Mouse (Mus musculus) bone marrow, adult 2 months (tissue): ENCODE results near the gene 7530416G11Rik. TPM values are rescaled to one million over a fixed set of nuclear protein-coding genes. Genes with fewer than 3 reads are reported as not detected.

Source experiments
- H3K27ac ChIP-seq: fragments of 200-500 bp; 2 replicates; pipeline ENCODE4 v1.5.1; 2012; ENCODE audit warnings: low read depth, mild to moderate bottlenecking, control low read depth, inconsistent platforms, low read length; ENCODE audit not compliant: control insufficient read depth, poor library complexity, insufficient read depth
- H3K4me1 ChIP-seq: fragments of 200-500 bp; 2 replicates; pipeline ENCODE4 v1.6.1; 2011; ENCODE audit warnings: low read length; ENCODE audit not compliant: control insufficient read depth, insufficient read depth
- H3K4me3 ChIP-seq: fragments of 200-500 bp; replicated peaks from 2 replicates; pipeline ENCODE3; 2011; ENCODE audit warnings: mild to moderate bottlenecking, low read depth, low read length, control low read depth; ENCODE audit not compliant: control insufficient read depth
- CTCF ChIP-seq: fragments of 200-500 bp; IDR thresholded peaks from 2 replicates; pipeline ENCODE4 v1.5.1; 2011; ENCODE audit warnings: low read length, control low read depth; ENCODE audit not compliant: control insufficient read depth, insufficient read depth
- POLR2A ChIP-seq: fragments of 200-500 bp; IDR thresholded peaks from 2 replicates; pipeline ENCODE4 v1.6.1; 2011; ENCODE audit warnings: low read depth, mild to moderate bottlenecking, control low read depth, low read length, borderline replicate concordance; ENCODE audit not compliant: control insufficient read depth
- WGBS: fragments of 180-500 bp; shearing (Covaris S2); methylation state at CpG from one replicate; pipeline ENCODE4 v1.1.7; 2018; 5-methylcytosine and 5-hydroxymethylcytosine counted together
- polyA plus RNA-seq: library from polyadenylated mRNA; stranded (reverse); fragments of >200 nt; gene quantifications from 2 replicates; pipeline ENCODE4 v1.2.4, GENCODE M21; 2011; ENCODE audit warnings: low replicate concordance; ENCODE audit not compliant: missing spikeins, insufficient read depth, insufficient read length

The 7530416G11Rik gene
- polyA plus RNA-seq, result not detected in 2 replicates

DNA sequence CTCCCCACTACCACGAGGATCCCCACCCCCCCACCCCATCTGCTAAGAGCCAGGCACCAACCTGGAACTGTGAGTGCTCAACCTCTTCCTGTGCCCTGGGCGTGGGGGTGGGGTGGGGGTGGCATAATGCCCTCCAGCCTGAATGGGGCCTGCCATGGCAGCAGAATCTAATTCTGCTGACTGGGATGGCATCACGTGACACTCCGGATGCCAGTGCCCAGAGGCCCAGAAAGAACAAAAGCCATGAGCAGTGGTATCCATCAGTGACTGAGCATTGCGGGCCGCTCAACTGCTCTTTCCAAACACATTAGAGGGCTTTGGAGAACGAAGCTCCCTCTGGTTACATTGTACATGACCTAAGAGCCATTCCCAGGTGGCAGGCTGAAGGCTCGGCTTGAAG is at the start of gene 7530416G11Rik:
Gene 7530416G11Rik, minus strand, starts transcription at position 101 of the 400 bp plus-strand sequence.
- Histone ChIP-seq H3K27ac (no peak within 1 kb of the TSS), H3K4me3 (no peak within 1 kb of the TSS), H3K4me1 (no peaks in the 10 kb centered on the region)
- 75% methylated on average over 8 of the region's 8 CpGs for WGBS
- TF ChIP-seq CTCF (no peak), POLR2A (no peak)

DNA sequence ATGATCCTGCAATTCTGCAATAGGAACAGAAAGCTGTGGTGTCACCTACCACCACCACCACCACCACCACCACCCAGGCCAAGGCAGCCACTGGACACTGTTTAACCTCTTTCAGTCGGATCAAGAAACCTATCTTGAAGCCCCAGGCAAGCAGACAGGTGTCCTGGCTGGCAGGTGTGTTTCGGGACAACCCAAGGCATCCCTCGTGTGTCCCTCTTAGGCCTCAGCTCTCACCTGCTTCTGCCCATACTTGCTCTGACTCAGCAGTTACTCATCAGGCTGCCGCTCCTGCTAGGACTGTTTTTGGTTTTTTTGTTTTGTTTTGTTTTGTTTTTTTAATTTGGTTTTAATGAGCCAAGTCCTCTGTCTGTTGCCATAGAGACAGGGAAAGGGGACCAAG is 43.5 kb upstream of the 7530416G11Rik start:
- Histone ChIP-seq H3K27ac (no peak overlapping the region), H3K4me1 (no peaks in the 10 kb centered on the region), H3K4me3 (no peak overlapping the region)
- 67% methylated on average over 4 of the region's 4 CpGs for WGBS
- TF ChIP-seq POLR2A, result no peak
- no peak for TF ChIP-seq CTCF

DNA sequence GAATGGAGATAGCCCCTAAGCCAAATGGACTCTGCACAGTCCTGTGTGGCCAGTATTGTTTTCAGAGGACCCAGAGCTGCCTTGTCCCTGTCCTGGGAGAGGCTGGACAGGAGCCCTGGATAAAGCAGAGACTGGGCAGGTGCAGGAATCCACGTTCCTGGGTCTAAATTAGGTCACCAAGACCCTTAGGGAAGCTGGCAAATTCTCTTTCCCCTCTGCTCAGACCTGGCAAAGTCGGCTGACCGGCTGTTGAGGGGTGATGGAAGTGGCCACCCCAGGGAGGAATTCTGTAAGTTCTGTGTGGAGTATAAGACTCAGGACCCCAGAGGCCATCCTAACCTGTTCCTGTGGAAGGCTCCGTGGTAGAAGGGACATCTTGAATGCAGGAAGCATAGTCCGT is 42.3 kb upstream of the 7530416G11Rik start:
- H3K4me3 ChIP-seq, result no peak overlapping the region
- H3K27ac ChIP-seq, result no peak overlapping the region
- WGBS, result 74% methylated on average over 5 of the region's 5 CpGs
- no peaks in the 10 kb centered on the region for H3K4me1 ChIP-seq
- no peak for TF ChIP-seq POLR2A
- no peak for TF ChIP-seq CTCF

DNA sequence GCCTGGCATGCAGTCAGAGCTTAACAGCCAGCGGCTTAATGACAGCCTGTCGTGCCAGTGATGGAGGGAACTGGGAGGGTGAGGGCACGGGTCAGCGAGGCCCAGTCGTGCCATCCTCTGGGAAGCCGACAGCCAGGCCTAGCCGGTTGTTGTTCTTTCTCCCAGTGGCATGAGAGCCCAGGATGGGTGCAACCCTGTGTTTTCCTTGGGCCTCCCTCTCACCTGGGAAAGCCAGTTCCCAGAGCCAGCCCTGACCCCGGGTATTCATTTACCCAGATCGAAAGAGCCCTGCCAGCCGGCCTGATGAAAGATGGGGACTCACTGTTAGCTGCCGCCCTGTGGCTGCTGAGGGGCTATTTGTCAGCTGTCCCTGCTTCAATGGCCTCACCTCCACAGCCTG is 35.1 kb upstream of the 7530416G11Rik start:
- H3K4me1 ChIP-seq, result no peaks in the 10 kb centered on the region
- no peak overlapping the region for H3K4me3 ChIP-seq
- no peak for TF ChIP-seq CTCF
- no peak for TF ChIP-seq POLR2A
- 75% methylated on average over 11 of the region's 11 CpGs for WGBS
- H3K27ac ChIP-seq, result no peak overlapping the region

DNA sequence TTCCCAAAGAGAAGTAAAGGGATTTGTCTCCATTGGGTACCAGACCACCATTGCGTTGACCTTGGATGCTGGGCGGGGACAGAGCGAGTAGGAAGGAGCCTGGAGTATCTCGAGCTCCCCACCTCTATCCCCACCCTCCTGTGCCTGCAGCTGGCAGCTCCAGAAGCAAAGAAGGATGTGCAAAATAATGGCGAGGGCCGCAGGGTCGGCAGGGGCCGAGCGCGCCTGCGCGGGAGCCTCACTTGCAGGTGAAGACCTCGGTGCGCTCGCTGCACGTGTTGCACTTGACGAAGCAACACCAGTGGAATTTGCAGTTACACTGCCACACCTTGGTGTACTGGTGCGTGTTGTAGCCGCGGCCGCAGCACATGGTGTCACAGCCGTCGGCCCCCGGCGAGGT is 34.1 kb upstream of the 7530416G11Rik start:
- no peaks in the 10 kb centered on the region for H3K4me1 ChIP-seq
- H3K4me3 ChIP-seq, result no peak overlapping the region
- TF ChIP-seq CTCF (no peak), POLR2A (no peak)
- no peak overlapping the region for H3K27ac ChIP-seq
- 84% methylated on average over 25 of the region's 25 CpGs for WGBS

DNA sequence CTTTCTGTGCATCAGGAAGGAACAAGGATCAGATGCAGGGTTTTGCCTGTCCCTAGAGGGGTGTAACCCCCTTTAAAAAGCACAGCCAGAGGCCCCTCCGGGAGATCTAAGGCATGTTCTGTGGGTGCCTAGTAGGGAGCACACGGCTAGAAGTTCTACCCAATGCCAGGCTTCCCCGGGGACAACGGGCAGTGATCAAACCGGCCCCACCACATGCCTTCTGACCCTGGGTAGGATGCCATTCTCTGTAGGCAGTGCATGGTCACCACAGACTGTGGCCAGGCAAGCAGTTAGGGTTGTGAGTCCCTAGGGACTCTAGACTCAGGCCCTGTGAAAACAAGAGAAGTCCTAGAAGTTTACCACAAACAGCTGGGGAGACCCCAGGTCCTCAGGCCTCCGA is 31.6 kb upstream of the 7530416G11Rik start:
- Histone ChIP-seq H3K4me1 (no peaks in the 10 kb centered on the region), H3K4me3 (no peak overlapping the region), H3K27ac (no peak overlapping the region)
- 75% methylated on average over 6 of the region's 6 CpGs for WGBS
- TF ChIP-seq CTCF (no peak), POLR2A (no peak)

DNA sequence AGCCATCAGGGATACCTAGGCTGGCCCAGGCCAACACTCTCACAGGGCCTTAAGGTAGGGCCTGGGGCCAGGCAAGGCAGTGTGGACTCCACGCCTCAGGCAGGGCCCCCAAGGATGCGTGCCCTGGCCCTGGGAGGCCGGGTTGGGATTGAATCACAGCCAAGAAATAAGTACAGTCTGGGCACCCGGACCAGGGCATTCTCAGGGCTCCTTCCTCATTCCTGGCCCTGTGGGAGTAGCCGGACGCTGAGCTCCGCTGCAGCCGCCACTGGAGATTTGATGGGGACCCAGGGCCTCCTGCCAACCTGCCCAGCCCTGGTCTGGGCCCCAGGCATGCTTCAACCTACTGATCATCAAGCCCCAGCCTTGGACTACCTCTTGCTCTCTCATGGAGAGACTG is 31.2 kb upstream of the 7530416G11Rik start:
- TF ChIP-seq POLR2A (no peak), CTCF (no peak)
- no peak overlapping the region for H3K27ac ChIP-seq
- no peaks in the 10 kb centered on the region for H3K4me1 ChIP-seq
- H3K4me3 ChIP-seq, result no peak overlapping the region
- 69% methylated on average over 8 of the region's 8 CpGs for WGBS

DNA sequence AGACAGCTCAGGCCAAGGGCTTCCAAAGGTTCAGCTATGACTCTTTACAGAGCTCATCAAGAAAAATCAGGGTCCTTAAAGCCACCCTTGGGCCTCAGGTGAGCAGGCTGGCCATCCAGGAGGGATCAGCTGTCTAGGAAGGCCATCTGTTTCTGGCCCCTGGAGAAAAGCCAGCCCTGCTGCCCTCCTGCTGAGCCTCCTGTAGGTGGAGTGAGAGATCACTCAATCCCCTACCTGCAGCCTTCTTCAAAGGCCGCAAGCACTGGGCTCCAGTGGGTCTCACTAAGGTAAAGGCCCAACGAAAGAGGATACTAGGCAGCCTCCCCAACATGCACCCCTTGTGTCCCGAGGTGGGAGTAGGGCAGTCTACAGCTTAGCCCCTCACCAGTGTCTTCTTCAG is 29.0 kb upstream of the 7530416G11Rik start:
- Histone ChIP-seq H3K4me3 (no peak overlapping the region), H3K27ac (no peak overlapping the region), H3K4me1 (no peaks in the 10 kb centered on the region)
- 57% methylated on average over 3 of the region's 3 CpGs for WGBS
- TF ChIP-seq CTCF (no peak), POLR2A (no peak)

DNA sequence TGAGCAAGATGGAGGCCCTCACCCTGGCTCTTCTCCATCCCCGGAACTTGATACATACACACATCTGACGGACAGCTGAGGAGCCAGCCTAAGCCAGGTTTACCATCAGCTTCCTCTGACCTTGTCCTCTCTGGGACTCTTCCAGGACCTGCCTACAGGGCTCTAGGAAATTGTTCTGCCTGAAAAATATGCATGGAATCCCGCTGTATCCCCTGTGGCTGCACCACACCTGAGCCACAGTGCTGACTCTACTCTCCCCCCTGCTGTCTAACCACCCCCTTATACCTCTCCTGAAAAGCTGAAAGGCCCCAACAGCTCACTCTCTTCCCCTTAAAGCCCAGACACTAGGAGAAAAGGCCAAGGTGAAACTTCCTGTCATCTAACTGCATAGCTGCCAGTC is 26.9 kb upstream of the 7530416G11Rik start:
- Histone ChIP-seq H3K4me3 (no peak overlapping the region), H3K4me1 (no peaks in the 10 kb centered on the region), H3K27ac (no peak overlapping the region)
- WGBS, result 73% methylated on average over 3 of the region's 3 CpGs
- TF ChIP-seq POLR2A (no peak), CTCF (no peak)
